Mouse (Mus musculus) liver, embryonic 12.5 days (tissue): Measurements from ENCODE around the gene Zc3h12a. TPM values are rescaled to one million over a fixed set of nuclear protein-coding genes. Genes with fewer than 3 reads are reported as not detected.

Experiments used
- ATAC-seq: fragments of 200-750 bp; cut with Nextera tagmentation; 2 replicates; pipeline ENCODE4 v1.8.0; 2017; ENCODE audit warnings: moderate number of reproducible peaks, mild to moderate bottlenecking, moderate library complexity
- H3K27ac ChIP-seq: fragments of 300-500 bp; sonication (generic); 2 replicates; pipeline ENCODE4 v1.5.1; 2016; ENCODE audit warnings: mild to moderate bottlenecking
- H3K27me3 ChIP-seq: fragments of 300-500 bp; sonication (generic); replicated peaks from 2 replicates; pipeline ENCODE4 v1.6.1; 2016; ENCODE audit warnings: mild to moderate bottlenecking, moderate library complexity
- H3K36me3 ChIP-seq: fragments of 300-500 bp; sonication (generic); 2 replicates; pipeline ENCODE4 v1.6.1; 2016; ENCODE audit warnings: mild to moderate bottlenecking, moderate library complexity
- H3K4me1 ChIP-seq: fragments of 300-500 bp; sonication (generic); 2 replicates; pipeline ENCODE4 v1.6.1; 2016
- H3K4me2 ChIP-seq: fragments of 300-500 bp; sonication (generic); 2 replicates; pipeline ENCODE4 v1.6.1; 2016; ENCODE audit warnings: mild to moderate bottlenecking, moderate library complexity
- H3K4me3 ChIP-seq: fragments of 300-500 bp; sonication (generic); 2 replicates; pipeline ENCODE4 v1.5.1; 2016; ENCODE audit warnings: mild to moderate bottlenecking, moderate library complexity
- H3K9ac ChIP-seq: fragments of 300-500 bp; sonication (generic); 2 replicates; pipeline ENCODE4 v1.6.1; 2016; ENCODE audit warnings: mild to moderate bottlenecking, moderate library complexity
- H3K9me3 ChIP-seq: fragments of 300-500 bp; sonication (generic); replicated peaks from 2 replicates; pipeline ENCODE4 v1.6.1; 2016; ENCODE audit warnings: mild to moderate bottlenecking, moderate library complexity
- WGBS: fragments of 180-500 bp; shearing (Covaris S2); methylation state at CpG from one replicate; pipeline ENCODE4 v1.1.7; 2016; ENCODE audit not compliant: insufficient replicate concordance; 5-methylcytosine and 5-hydroxymethylcytosine counted together
- polyA plus RNA-seq: library from polyadenylated mRNA; unstranded; fragments of >200 nt; fragmentation: Nextera tagmentation; extraction: Ambion mirVana; gene quantifications from 2 replicates; pipeline ENCODE4 v1.2.1, GENCODE M21; 2016

Zc3h12a gene
- polyA plus RNA-seq, 1 experiment from 2014 or later = 0.56 TPM

GRCm38 (mm10) chr4:125099458-125099857 lies 28.2 kb downstream of the Zc3h12a start:
- WGBS = 6% methylated on average over 8 of the region's 8 CpGs
- Histone ChIP-seq H3K36me3 (peaks cover 42% of the 10 kb centered on the region), H3K4me3 (no peak overlapping the region), H3K27ac (no peak overlapping the region), H3K9ac (no peak overlapping the region), H3K4me2 (no peak overlapping the region), H3K27me3 (no peaks in the 10 kb centered on the region), H3K9me3 (no peaks in the 10 kb centered on the region), H3K4me1 (no peaks in the 10 kb centered on the region)
- peak; percentile 52 for ATAC-seq

GRCm38 (mm10) chr4:125097412-125097811 lies 30.2 kb downstream of the Zc3h12a start:
- Histone ChIP-seq H3K27me3 (no peaks in the 10 kb centered on the region), H3K4me3 (no peak overlapping the region), H3K4me1 (no peaks in the 10 kb centered on the region), H3K9ac (no peak overlapping the region), H3K4me2 (no peak overlapping the region), H3K36me3 (peaks cover 42% of the 10 kb centered on the region), H3K9me3 (no peaks in the 10 kb centered on the region), H3K27ac (no peak overlapping the region)
- WGBS = 70% methylated on average over 4 of the region's 4 CpGs
- no peak for ATAC-seq

GRCm38 (mm10) chr4:125096066-125096465 lies 31.6 kb downstream of the Zc3h12a start:
- Histone ChIP-seq H3K27ac (no peak overlapping the region), H3K36me3 (peaks cover 46% of the 10 kb centered on the region), H3K27me3 (no peaks in the 10 kb centered on the region), H3K4me2 (no peak overlapping the region), H3K4me1 (no peaks in the 10 kb centered on the region), H3K9me3 (no peaks in the 10 kb centered on the region), H3K4me3 (no peak overlapping the region), H3K9ac (no peak overlapping the region)
- 80% methylated on average over 5 of the region's 5 CpGs for WGBS
- no peak for ATAC-seq

- no peak overlapping the region for H3K9ac ChIP-seq
- H3K27ac ChIP-seq = no peak overlapping the region
- peaks cover 65% of the 10 kb centered on the region for H3K36me3 ChIP-seq
- no peaks in the 10 kb centered on the region for H3K9me3 ChIP-seq
- no peak overlapping the region for H3K4me3 ChIP-seq
- no peaks in the 10 kb centered on the region for H3K4me1 ChIP-seq
- 74% methylated on average over 5 of the region's 5 CpGs for WGBS
- no peak for ATAC-seq
- no peak overlapping the region for H3K4me2 ChIP-seq
- no peaks in the 10 kb centered on the region for H3K27me3 ChIP-seq
These were observed 34.6 kb downstream of the Zc3h12a start for GRCm38 (mm10) chr4:125093031-125093430.

GRCm38 (mm10) chr4:125085346-125085841 lies 42.2 kb downstream of the Zc3h12a start:
- WGBS = under 1% methylated on average over 45 of the region's 45 CpGs
- peaks cover 56% of the 10 kb centered on the region for H3K36me3 ChIP-seq

GRCm38 (mm10) chr4:125084403-125085345 lies 43.0 kb downstream of the Zc3h12a start, which contains the start of gene Meaf6:
Meaf6 (plus strand) TSS chr4:125085134.
- H3K27me3 ChIP-seq = no peaks in the 10 kb centered on the region
- H3K4me1 ChIP-seq = peaks cover 31% of the 10 kb centered on the region
- H3K9ac ChIP-seq = peak within 1 kb of the TSS; percentile 91
- H3K27ac ChIP-seq = peak within 1 kb of the TSS; percentile 95
- H3K36me3 ChIP-seq = peaks cover 48% of the 10 kb centered on the region
- WGBS = 1% methylated on average over 63 of the region's 63 CpGs
- H3K4me3 ChIP-seq = peak within 1 kb of the TSS; percentile 88
- peak; percentile 89 for ATAC-seq
- peak within 1 kb of the TSS; percentile 76 for H3K4me2 ChIP-seq
- H3K9me3 ChIP-seq = no peaks in the 10 kb centered on the region

More at GRCm38 (mm10) chr4:125085346-125085841, 42.2 kb downstream of the Zc3h12a start:
- Histone ChIP-seq H3K27ac (peak overlapping the region; percentile 95), H3K4me3 (peak overlapping the region; percentile 88), H3K4me2 (peak overlapping the region; percentile 76), H3K4me1 (peaks cover 31% of the 10 kb centered on the region), H3K9me3 (no peaks in the 10 kb centered on the region), H3K27me3 (no peaks in the 10 kb centered on the region), H3K9ac (peak overlapping the region; percentile 91)
- peak; percentile 95 for ATAC-seq

- Histone ChIP-seq H3K4me2 (no peak overlapping the region), H3K4me1 (peaks cover 10% of the 10 kb centered on the region), H3K27me3 (no peaks in the 10 kb centered on the region), H3K9me3 (no peaks in the 10 kb centered on the region), H3K36me3 (peaks cover 69% of the 10 kb centered on the region), H3K27ac (no peak overlapping the region), H3K9ac (no peak overlapping the region), H3K4me3 (no peak overlapping the region)
- ATAC-seq = no peak
- WGBS = 77% methylated on average over 2 of the region's 2 CpGs
These were observed 48.9 kb downstream of the Zc3h12a start for GRCm38 (mm10) chr4:125078698-125079097.

- Histone ChIP-seq H3K9ac (no peak overlapping the region), H3K27me3 (no peaks in the 10 kb centered on the region), H3K4me1 (peaks cover 3% of the 10 kb centered on the region; the same call in 1 of the 2 replicates), H3K27ac (no peak overlapping the region), H3K4me3 (no peak overlapping the region), H3K36me3 (peaks cover 79% of the 10 kb centered on the region), H3K4me2 (no peak overlapping the region), H3K9me3 (no peaks in the 10 kb centered on the region)
- WGBS = 80% methylated on average over 2 of the region's 2 CpGs
- ATAC-seq = 0 out of 2 replicates have a peak, but pooled peaks have one; percentile 27
These were observed 49.9 kb downstream of the Zc3h12a start for GRCm38 (mm10) chr4:125077700-125078099.

Other genes starting within 250 kb of the Zc3h12a start
- gene Epha10, start 246.9 kb downstream of the Zc3h12a start, polyA plus RNA-seq = 0.04 TPM in 1 of 2 replicates, not detected in the other
- gene 9930104L06Rik, start 190.8 kb downstream of the Zc3h12a start, polyA plus RNA-seq = 7.5 and 8.3 TPM in 2 replicates
- gene Cdca8, start 188.5 kb downstream of the Zc3h12a start, polyA plus RNA-seq = 173 and 177 TPM in 2 replicates
- 1.2 and 1.4 TPM in 2 replicates for gene Rspo1, start 141.4 kb downstream of the Zc3h12a start, polyA plus RNA-seq
- gene Gnl2, start 111.3 kb downstream of the Zc3h12a start, polyA plus RNA-seq = 69.9 and 72.5 TPM in 2 replicates
- 0.10 TPM in 1 of 2 replicates, not detected in the other for gene Dnali1, start 62.1 kb downstream of the Zc3h12a start, polyA plus RNA-seq
- 21.6 and 24.8 TPM in 2 replicates for gene Snip1, start 61.2 kb downstream of the Zc3h12a start, polyA plus RNA-seq
- gene Meaf6, start 42.7 kb downstream of the Zc3h12a start, polyA plus RNA-seq = 31.6 and 33.0 TPM in 2 replicates